Mouse (Mus musculus) 3T3-L1 (cell line): ENCODE measurements at regions not wholly inside any gene's neighbourhood (a gene's known extent, or its start where the extent isn't known, plus 50 kb on each side); places are given as distances from the start of the nearest gene placed in this dataset.

ENCODE experiments used
- DNase-seq: peaks from one replicate; pipeline ENCODE4 v3.0.0-alpha.2; 2015; ENCODE audit warnings: low read depth, low spot score

GRCm38 (mm10) chr1:69470614-69471250 is 216.3 kb downstream of the Ikzf2 start:
- DNase-seq, result no peak

- DNase-seq, result no peak
Measured at GRCm38 (mm10) chr1:69469158-69469901, 217.7 kb downstream of the Ikzf2 start.

GRCm38 (mm10) chr1:69466534-69467275 is 220.3 kb downstream of the Ikzf2 start:
- DNase-seq, result no peak

- DNase-seq, result peak; percentile 84
Measured at GRCm38 (mm10) chr1:69461191-69461590, 225.9 kb downstream of the Ikzf2 start.

GRCm38 (mm10) chr1:69459899-69460298 is 227.1 kb downstream of the Ikzf2 start:
- DNase-seq, result no peak

- DNase-seq, result peak; percentile 12
Measured at GRCm38 (mm10) chr1:69457471-69457870, 229.6 kb downstream of the Ikzf2 start.

- DNase-seq, result no peak
Measured at GRCm38 (mm10) chr1:69453991-69454390, 233.1 kb downstream of the Ikzf2 start.

- DNase-seq, result peak; percentile 58
Measured at GRCm38 (mm10) chr1:69452910-69453309, 234.1 kb downstream of the Ikzf2 start.

GRCm38 (mm10) chr1:69450455-69450854 is 236.6 kb downstream of the Ikzf2 start:
- DNase-seq, result no peak

- no peak for DNase-seq
Measured at GRCm38 (mm10) chr1:69447276-69447675, 239.8 kb downstream of the Ikzf2 start.

GRCm38 (mm10) chr1:69444722-69445121 is 242.3 kb downstream of the Ikzf2 start:
- no peak for DNase-seq

GRCm38 (mm10) chr1:69443466-69443865 is 243.6 kb downstream of the Ikzf2 start:
- DNase-seq, result no peak

- no peak for DNase-seq
Measured at GRCm38 (mm10) chr1:69440564-69441334, 246.3 kb downstream of the Ikzf2 start.

GRCm38 (mm10) chr1:69437042-69437441 is 250.0 kb downstream of the Ikzf2 start:
- DNase-seq, result no peak

- DNase-seq, result peak; percentile 61
Measured at GRCm38 (mm10) chr1:69433655-69434357, 253.2 kb downstream of the Ikzf2 start.

GRCm38 (mm10) chr1:69430683-69431407 is 256.2 kb downstream of the Ikzf2 start:
- DNase-seq, result no peak

GRCm38 (mm10) chr1:69429632-69430031 is 257.4 kb downstream of the Ikzf2 start:
- DNase-seq, result no peak

- peak; percentile 75 for DNase-seq
Measured at GRCm38 (mm10) chr1:69397676-69398075, 289.4 kb downstream of the Ikzf2 start.

- no peak for DNase-seq
Measured at GRCm38 (mm10) chr1:69382374-69382773, 274.5 kb upstream of the Erbb4 start.

- DNase-seq, result peak; percentile 53
Measured at GRCm38 (mm10) chr1:69379741-69380140, 271.9 kb upstream of the Erbb4 start.
